Mouse (Mus musculus) midbrain, embryonic 14.5 days (tissue): Measurements from ENCODE around the gene C1qtnf12. TPM values are rescaled to one million over a fixed set of nuclear protein-coding genes. Genes with fewer than 3 reads are reported as not detected.

ENCODE experiments used
- ATAC-seq: fragments of 200-750 bp; cut with Nextera tagmentation; 2 replicates; pipeline ENCODE4 v1.8.0; 2017; ENCODE audit warnings: moderate number of reproducible peaks, moderate library complexity; ENCODE audit not compliant: low FRiP score, low TSS enrichment
- DNase-seq: peaks from one replicate; pipeline ENCODE4 v3.0.0-alpha.2; 2015
- H3K27ac ChIP-seq: fragments of 300-500 bp; sonication (generic); replicated peaks from 2 replicates; pipeline ENCODE4 v1.5.1; 2014; ENCODE audit warnings: mild to moderate bottlenecking, low read depth, low read length, moderate library complexity
- H3K27me3 ChIP-seq: fragments of 300-500 bp; sonication (generic); 2 replicates; pipeline ENCODE4 v1.6.1; 2014; ENCODE audit warnings: low read length, control low read depth, mixed read lengths; ENCODE audit not compliant: control insufficient read depth, insufficient read depth
- H3K36me3 ChIP-seq: fragments of 300-500 bp; sonication (generic); 2 replicates; pipeline ENCODE4 v1.6.1; 2014; ENCODE audit warnings: low read length, control low read depth; ENCODE audit not compliant: control insufficient read depth, insufficient read depth
- H3K4me1 ChIP-seq: fragments of 300-500 bp; sonication (generic); 2 replicates; pipeline ENCODE4 v1.6.1; 2014; ENCODE audit warnings: mild to moderate bottlenecking, antibody characterized with exemption, low read length, control low read depth; ENCODE audit not compliant: control insufficient read depth, insufficient read depth
- H3K4me2 ChIP-seq: fragments of 300-500 bp; sonication (generic); 2 replicates; pipeline ENCODE4 v1.6.1; 2014; ENCODE audit warnings: mild to moderate bottlenecking, low read length, moderate library complexity
- H3K4me3 ChIP-seq: fragments of 300-500 bp; sonication (generic); replicated peaks from 2 replicates; pipeline ENCODE4 v1.5.1; 2014; ENCODE audit warnings: low read depth, low read length
- H3K9ac ChIP-seq: fragments of 300-500 bp; sonication (generic); replicated peaks from 2 replicates; pipeline ENCODE4 v1.6.1; 2014; ENCODE audit warnings: mild to moderate bottlenecking, low read length, moderate library complexity
- H3K9me3 ChIP-seq: fragments of 300-500 bp; sonication (generic); 2 replicates; pipeline ENCODE4 v1.6.1; 2016; ENCODE audit warnings: low read length, control low read depth, mixed read lengths; ENCODE audit not compliant: control insufficient read depth
- WGBS: fragments of 180-500 bp; shearing (Covaris S2); extraction: QIAGEN DNeasy Blood & Tissue Kit; methylation state at CpG from one replicate; pipeline ENCODE4 v1.1.7; 2014; 5-methylcytosine and 5-hydroxymethylcytosine counted together
- polyA plus RNA-seq: library from polyadenylated mRNA; unstranded; fragments of >200 nt; fragmentation: Nextera tagmentation; extraction: Ambion mirVana; gene quantifications from 2 replicates; pipeline ENCODE4 v1.2.1, GENCODE M21; 2014

The C1qtnf12 gene
- 7.1 and 8.3 TPM in 2 replicates for polyA plus RNA-seq

DNA sequence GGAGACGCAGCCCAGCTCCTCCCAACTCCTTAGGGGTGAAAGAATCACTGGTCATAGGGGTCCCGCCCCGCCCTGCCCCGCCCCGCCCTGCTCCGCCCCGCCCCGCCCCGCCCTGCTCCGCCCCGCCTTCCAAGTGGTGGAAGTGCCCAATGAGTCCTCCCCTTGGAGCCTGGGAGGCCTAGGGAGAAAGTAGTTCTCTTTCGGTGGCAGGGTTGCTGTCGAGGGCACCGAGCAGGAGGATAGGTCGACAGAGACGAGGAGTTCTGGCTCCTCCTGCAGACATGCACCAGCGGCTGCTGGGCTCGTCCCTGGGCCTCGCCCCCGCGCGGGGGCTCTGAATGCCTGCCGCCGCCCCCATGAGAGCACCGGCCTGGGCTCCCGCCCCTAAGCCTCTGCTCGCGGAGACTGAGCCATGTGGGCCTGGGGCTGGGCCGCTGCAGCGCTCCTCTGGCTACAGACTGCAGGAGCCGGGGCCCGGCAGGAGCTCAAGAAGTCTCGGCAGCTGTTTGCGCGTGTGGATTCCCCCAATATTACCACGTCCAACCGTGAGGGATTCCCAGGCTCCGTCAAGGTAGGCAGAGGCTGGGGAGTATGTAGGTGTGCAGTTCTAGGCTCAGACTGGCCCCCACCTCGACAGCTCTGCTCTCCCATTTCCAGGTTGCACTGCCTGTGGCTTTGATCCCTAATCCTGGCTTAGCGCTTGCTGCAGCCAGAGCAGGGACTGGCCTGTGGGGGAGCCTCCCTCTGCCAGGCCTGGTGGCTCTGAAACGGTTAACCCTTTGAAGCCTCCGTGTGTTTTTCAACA lies at the start of gene C1qtnf12:
Gene C1qtnf12, plus strand, starts transcription at position 152 of the 805 bp plus-strand sequence.
- Histone ChIP-seq H3K4me3 (peak within 1 kb of the TSS; percentile 33), H3K36me3 (peaks cover 47% of the 10 kb centered on the region), H3K27ac (0 out of 2 replicates have a peak within 1 kb of the TSS, but pooled peaks have one; percentile 32), H3K9me3 (no peaks in the 10 kb centered on the region), H3K4me1 (peaks cover 13% of the 10 kb centered on the region; the same call in 1 of the 2 replicates), H3K4me2 (peak within 1 kb of the TSS; percentile 63), H3K9ac (peak within 1 kb of the TSS; percentile 54; the same call in 1 of the 2 replicates), H3K27me3 (no peaks in the 10 kb centered on the region)
- DNase-seq (peak; percentile 49), ATAC-seq (peak; percentile 62)
- 1% methylated on average over 38 of the region's 42 CpGs for WGBS

DNA sequence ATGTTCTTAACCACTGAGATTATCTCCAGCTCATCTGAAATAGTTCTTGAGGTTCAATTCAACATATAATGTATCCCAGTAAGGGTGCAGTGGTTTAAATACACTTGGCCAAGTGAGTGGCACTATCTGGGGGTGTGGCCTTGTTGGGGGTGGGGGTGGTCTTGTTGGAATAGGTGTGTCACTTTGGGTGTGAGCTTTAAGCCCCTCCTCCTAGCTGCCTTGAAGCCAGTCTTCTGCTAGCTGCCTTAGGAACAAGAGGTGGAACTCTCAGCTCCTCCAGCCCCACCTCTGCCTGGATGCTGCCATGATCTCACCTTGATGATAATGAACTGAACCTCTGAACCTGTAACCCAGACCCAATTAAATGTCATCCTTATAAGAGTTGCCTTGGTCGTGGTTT lies 30.1 kb upstream of the C1qtnf12 start:
- H3K9me3 ChIP-seq, result no peaks in the 10 kb centered on the region
- no peaks in the 10 kb centered on the region for H3K4me1 ChIP-seq
- ATAC-seq, result no peak

DNA sequence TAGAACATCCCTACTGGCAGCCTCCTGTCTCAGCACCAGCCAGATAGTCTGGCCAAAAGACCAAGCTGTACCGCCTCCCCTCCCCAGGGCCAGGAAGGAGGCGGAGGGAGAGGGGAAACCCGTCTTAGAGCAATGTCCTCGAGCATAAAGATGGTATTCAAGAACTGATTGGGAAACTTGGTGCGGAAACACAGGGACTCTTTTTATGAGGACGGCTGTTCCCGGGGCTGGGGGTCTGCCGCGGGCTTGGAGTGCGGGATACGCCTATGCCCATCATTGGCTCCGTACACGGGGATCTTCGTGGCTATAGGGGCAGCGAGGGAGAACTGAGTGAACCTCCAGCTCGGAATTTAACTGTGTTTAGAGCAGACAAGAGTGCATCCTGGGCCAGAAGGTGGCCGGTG lies 19.1 kb upstream of the C1qtnf12 start:
- DNase-seq (no peak), ATAC-seq (peak; percentile 51; the same call in 1 of the 2 replicates)
- Histone ChIP-seq H3K27ac (peak overlapping the region; percentile 86), H3K9me3 (no peaks in the 10 kb centered on the region), H3K4me2 (peak overlapping the region; percentile 96), H3K4me1 (peaks cover 14% of the 10 kb centered on the region), H3K4me3 (peak overlapping the region; percentile 91), H3K36me3 (peaks cover 7% of the 10 kb centered on the region; the same call in 1 of the 2 replicates), H3K27me3 (no peaks in the 10 kb centered on the region), H3K9ac (peak overlapping the region; percentile 78)
- 2% methylated on average over 17 of the region's 17 CpGs for WGBS

More for the DNA sequence above, 30.1 kb upstream of the C1qtnf12 start:
- 76% methylated on average over 1 of the region's 1 CpGs for WGBS
- no peaks in the 10 kb centered on the region for H3K36me3 ChIP-seq
- no peak overlapping the region for H3K4me2 ChIP-seq
- no peak overlapping the region for H3K27ac ChIP-seq
- no peak overlapping the region for H3K4me3 ChIP-seq
- DNase-seq, result no peak
- H3K9ac ChIP-seq, result no peak overlapping the region
- H3K27me3 ChIP-seq, result no peaks in the 10 kb centered on the region

DNA sequence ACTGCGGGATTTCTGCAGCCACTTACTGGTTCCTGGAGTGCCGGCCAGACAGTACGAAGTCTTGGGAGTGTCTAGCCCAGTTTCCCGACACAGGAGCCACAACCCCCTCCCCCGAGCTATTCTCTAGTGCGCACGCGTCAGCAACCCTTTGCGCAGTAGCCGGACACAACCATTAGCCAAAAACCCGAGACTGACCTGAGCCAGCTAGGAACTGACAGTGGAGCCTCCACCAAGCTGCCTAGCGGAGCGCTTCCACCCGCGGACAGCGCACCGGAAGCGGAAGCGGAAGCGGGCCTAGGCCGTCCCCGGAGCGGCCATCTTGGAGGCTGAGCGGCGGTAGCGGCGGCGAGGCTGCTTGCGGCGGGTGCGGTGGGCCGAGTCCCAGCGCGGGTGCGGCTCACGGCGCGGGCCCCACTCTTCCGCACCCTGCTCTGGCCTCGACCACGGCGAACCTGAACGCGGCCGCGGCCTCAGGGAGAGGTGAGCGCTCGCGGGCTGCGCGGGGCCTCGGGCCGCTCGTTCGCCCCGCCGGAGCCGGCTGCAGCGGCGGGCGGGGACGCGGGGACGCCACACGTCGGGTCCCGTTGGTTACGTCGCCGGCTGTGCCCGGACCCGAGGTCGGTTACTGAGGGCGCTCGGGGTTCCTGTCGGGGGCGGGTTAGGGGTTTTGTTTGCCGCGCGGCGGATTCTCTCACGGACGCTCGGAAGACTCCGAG lies 18.4 kb upstream of the C1qtnf12 start, which contains the start of gene Ube2j2:
Gene Ube2j2, plus strand, starts transcription at position 298 of the 716 bp plus-strand sequence.
- Histone ChIP-seq H3K4me2 (peak within 1 kb of the TSS; percentile 96), H3K9ac (peak within 1 kb of the TSS; percentile 78), H3K9me3 (no peaks in the 10 kb centered on the region), H3K27me3 (no peaks in the 10 kb centered on the region), H3K4me1 (peaks cover 14% of the 10 kb centered on the region), H3K36me3 (peaks cover 12% of the 10 kb centered on the region; the same call in 1 of the 2 replicates), H3K4me3 (peak within 1 kb of the TSS; percentile 91), H3K27ac (peak within 1 kb of the TSS; percentile 86)
- under 1% methylated on average over 83 of the region's 85 CpGs for WGBS
- DNase-seq, result peak; percentile 96
- peak; percentile 97 for ATAC-seq

DNA sequence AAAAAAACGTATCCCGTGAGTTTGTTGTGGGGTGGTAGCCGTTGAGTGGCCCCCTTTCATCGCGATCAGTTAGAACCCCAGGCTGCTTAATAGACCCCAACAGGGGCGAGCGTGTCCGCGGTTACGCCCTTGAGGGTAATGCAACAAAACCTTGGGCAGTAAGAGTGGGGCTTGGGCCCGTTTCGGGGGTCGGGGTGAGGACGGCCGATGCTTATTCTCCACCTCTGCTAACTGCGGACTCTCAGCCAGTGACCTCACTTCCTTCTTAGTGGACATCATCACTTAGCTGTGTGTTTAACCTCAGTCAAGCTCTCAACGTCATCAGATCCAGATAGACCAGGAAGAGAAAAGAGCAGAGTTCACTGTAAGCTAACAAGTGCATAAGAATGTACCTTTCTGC lies 17.8 kb upstream of the C1qtnf12 start:
- peak overlapping the region; percentile 86 for H3K27ac ChIP-seq
- peak; percentile 2 for DNase-seq
- under 1% methylated on average over 17 of the region's 17 CpGs for WGBS

DNA sequence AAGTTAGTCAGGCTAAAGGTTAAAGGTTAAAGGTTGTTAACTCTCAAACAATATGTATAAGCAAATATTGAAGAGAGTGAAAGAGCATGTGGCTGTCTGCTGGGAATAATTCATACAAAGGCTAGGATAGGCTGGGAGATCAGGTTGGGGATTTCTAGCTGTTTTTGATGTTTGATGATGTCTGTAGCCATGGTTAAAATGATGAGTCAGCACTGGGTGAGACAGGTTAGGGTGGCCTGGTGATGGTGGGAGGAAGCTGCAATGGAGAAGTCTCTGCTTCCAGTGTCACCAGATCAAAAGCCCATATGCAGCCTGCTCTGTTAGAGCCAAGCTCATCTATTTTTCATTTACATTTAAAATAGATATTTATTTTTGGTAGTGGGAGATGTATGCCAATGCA lies 15.0 kb upstream of the C1qtnf12 start:
- ATAC-seq (no peak), DNase-seq (no peak)
- no peak overlapping the region for H3K4me2 ChIP-seq
- H3K27ac ChIP-seq, result no peak overlapping the region
- H3K36me3 ChIP-seq, result peaks cover 46% of the 10 kb centered on the region
- no peak overlapping the region for H3K9ac ChIP-seq
- H3K4me1 ChIP-seq, result peaks cover 14% of the 10 kb centered on the region
- no peaks in the 10 kb centered on the region for H3K9me3 ChIP-seq
- H3K27me3 ChIP-seq, result no peaks in the 10 kb centered on the region
- H3K4me3 ChIP-seq, result no peak overlapping the region

More for the DNA sequence above, 17.8 kb upstream of the C1qtnf12 start:
- Histone ChIP-seq H3K27me3 (no peaks in the 10 kb centered on the region), H3K9me3 (no peaks in the 10 kb centered on the region), H3K36me3 (peaks cover 18% of the 10 kb centered on the region), H3K9ac (peak overlapping the region; percentile 78), H3K4me3 (peak overlapping the region; percentile 91), H3K4me2 (peak overlapping the region; percentile 96), H3K4me1 (peaks cover 14% of the 10 kb centered on the region)
- peak; percentile 7; the same call in 1 of the 2 replicates for ATAC-seq

DNA sequence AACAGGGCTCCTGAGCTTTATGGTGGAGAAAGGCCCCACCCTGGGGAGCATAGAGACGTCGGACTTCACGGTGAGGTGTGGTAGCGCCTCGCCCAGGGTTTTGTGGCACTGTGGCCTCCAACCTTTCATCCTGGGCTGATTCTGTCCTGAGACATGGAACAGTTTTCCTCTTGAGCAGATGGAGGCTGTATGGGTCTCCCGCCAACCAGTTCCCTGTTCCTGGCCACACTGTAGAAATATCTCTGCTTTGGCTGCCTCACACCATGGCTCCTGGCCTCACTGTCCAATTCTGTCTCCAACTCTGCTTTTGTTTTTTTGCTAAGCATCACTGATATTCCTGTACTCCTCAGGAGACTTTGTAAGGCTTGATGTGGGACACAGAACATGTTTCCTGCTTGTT lies 6.6 kb upstream of the C1qtnf12 start:
- DNase-seq (no peak), ATAC-seq (no peak)
- Histone ChIP-seq H3K27me3 (no peaks in the 10 kb centered on the region), H3K27ac (no peak overlapping the region), H3K4me1 (no peaks in the 10 kb centered on the region), H3K4me2 (no peak overlapping the region), H3K4me3 (no peak overlapping the region), H3K9me3 (no peaks in the 10 kb centered on the region), H3K9ac (no peak overlapping the region), H3K36me3 (peaks cover 83% of the 10 kb centered on the region)
- WGBS, result 95% methylated on average over 6 of the region's 6 CpGs

DNA sequence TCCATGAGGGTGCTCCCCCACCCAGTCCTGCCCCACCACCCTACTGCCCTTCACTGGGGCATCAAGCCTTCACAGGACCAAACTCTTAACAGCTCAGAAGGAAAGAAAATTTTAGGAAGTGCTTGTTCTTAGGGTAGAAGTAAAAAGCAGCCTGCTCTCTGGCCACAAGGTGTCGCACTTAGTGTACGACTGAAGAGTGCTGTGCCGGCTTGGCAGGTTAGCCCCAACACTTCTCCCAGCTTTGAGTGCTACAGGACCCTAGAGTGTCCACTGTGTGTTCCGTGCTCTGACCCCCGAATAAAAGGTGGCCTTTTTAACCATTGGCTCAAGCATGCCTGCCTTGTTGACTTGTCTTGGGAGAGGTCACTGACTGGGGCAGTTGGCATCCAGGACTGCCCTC lies 2.8 kb upstream of the C1qtnf12 start:
- 7% methylated on average over 5 of the region's 5 CpGs for WGBS
- Histone ChIP-seq H3K9ac (no peak overlapping the region), H3K36me3 (peaks cover 57% of the 10 kb centered on the region), H3K9me3 (no peaks in the 10 kb centered on the region), H3K4me2 (no peak overlapping the region), H3K27ac (no peak overlapping the region), H3K4me3 (no peak overlapping the region), H3K4me1 (peaks cover 13% of the 10 kb centered on the region; the same call in 1 of the 2 replicates), H3K27me3 (no peaks in the 10 kb centered on the region)
- 0 out of 2 replicates have a peak, but pooled peaks have one; percentile 53 for ATAC-seq
- DNase-seq, result peak; percentile 91
